Mouse (Mus musculus) olfactory bulb, adult 2 months (tissue): ENCODE results near the gene Mcm6.

Experiments
- CTCF ChIP-seq: fragments of 200-500 bp; IDR thresholded peaks from 2 replicates; pipeline ENCODE4 v1.5.1; 2012; ENCODE audit warnings: low read depth, mild to moderate bottlenecking, low read length, moderate library complexity; ENCODE audit not compliant: insufficient read depth
- POLR2A ChIP-seq: fragments of 200-500 bp; IDR thresholded peaks from 2 replicates; pipeline ENCODE4 v1.6.1; 2012; ENCODE audit warnings: mild to moderate bottlenecking, low read depth, low read length, moderate library complexity; ENCODE audit not compliant: insufficient read depth

DNA sequence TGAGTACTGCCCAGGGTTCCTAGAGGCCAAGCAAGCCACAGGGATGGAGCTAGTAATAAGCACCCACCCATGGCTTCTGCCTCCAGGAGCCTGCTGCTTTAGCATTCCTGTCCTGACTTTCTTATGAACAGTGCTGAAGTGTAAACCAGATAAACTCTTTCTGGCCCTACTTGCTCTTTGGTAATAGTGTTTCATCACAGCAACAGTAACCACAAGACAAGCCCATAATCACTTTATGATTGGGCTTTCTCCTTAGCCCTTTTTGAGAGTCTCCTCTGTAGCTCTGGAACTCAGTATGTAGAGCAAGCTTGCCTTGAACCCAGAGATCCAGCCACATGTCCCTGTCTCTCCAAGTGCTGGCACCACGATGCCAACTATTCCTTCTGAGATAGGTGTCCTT, 29.2 kb downstream of the Mcm6 start:
- TF ChIP-seq CTCF (no peak), POLR2A (no peak)
